Mouse (Mus musculus) E14TG2a.4 (cell line): ENCODE data around the gene Gm20388.

Experiments
- CTCF ChIP-seq: conservative IDR thresholded peaks from 2 replicates; pipeline ENCODE4 v1.5.1; 2014; ENCODE audit warnings: low read length
- NANOG ChIP-seq: IDR thresholded peaks from 2 replicates; pipeline ENCODE4 v1.6.1; 2014; ENCODE audit warnings: borderline replicate concordance, low read length, mixed read lengths
- POU5F1 ChIP-seq: IDR thresholded peaks from 2 replicates; pipeline ENCODE4 v1.6.1; 2014; ENCODE audit warnings: low read length, borderline replicate concordance

DNA sequence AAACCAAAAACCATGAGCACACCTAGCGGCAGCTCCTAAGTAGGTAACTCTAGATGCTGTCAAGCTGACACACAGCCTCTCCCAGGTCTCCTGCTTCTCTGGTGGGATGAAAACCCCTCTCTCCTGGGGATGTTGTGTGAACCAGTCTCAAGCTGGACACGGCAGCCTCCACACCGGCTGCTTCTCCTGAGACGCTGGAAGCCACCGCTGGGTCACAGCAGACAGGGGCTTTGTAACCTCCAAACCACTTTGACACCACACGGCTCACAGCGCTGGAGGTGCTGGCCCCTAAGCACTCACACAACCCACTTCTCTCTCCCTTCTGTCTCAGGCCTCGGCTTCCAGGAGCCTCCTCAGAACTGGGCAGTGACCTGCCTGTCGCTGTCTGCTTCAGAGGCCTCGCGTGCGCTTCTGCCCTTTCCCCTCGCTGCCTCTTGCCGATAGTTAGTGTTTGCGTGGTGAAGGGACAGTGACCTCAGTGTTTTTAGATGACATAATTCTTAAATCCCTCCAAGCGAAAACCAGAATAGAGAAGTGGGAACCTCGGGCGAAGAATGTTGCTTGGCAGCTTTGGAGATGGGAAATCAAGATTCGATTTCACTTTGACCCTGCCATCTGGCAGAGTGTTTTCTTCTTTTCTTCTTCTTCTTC, 809.1 kb downstream of the Gm20388 start:
- TF ChIP-seq CTCF = no peak
- TF ChIP-seq POU5F1 = no peak
- TF ChIP-seq NANOG = no peak
